Mouse (Mus musculus): ENCODE measurements around the gene Krtap28-10. TPM values are rescaled to one million over a fixed set of nuclear protein-coding genes. Genes with fewer than 3 reads are reported as not detected.
"Not testable (repeated sequence)": the region's sequence is repeated elsewhere in the genome, so short reads cannot be mapped to it uniquely, and the experiment has no call there.

Krtap28-10 gene
- polyA plus RNA-seq, 1 experiment from 2014 or later: not detected

DNA sequence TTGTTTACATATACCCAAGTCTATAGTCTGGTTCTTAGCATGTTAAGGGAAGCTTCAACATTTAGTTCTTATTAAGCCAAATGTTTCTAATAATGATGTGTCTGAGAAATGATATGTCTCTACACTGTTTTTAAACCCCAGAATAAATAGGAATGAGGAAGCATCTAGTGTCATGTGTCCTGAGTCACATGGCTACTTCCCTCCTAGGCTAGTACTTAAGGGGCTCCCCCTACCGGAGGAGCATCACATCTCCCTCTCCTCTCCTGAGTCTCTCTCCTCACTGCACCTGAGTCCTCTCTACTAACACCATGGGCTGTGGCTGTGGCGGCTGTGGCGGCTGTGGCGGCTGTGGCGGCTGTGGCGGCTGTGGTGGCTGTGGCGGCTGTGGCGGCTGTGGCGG lies 42.0 kb downstream of the Krtap28-10 start, which contains the start of gene Gm47959:
Gene Gm47959 (plus strand): TSS at position 243 of the 400 bp plus-strand sequence.
- not testable (repeated sequence) for H3K4me3 ChIP-seq (replicated peaks; ENCODE audit: low read depth, low read length); H3K4me1 ChIP-seq (ENCODE audit: control insufficient read depth, insufficient read depth, low read length); H3K9ac ChIP-seq (replicated peaks; ENCODE audit: low read length); H3K9me3 ChIP-seq (ENCODE audit: control insufficient read depth, low read length); H3K36me3 ChIP-seq (ENCODE audit: control insufficient read depth, insufficient read depth, low read length); ATAC-seq (ENCODE audit: low FRiP score, low TSS enrichment); H3K27me3 ChIP-seq (ENCODE audit: control insufficient read depth, insufficient read depth, low read length); H3K27ac ChIP-seq (replicated peaks; ENCODE audit: low read depth, low read length); H3K4me2 ChIP-seq (ENCODE audit: low read length); DNase-seq
- WGBS: 93% methylated on average over 7 of the region's 9 CpGs

DNA sequence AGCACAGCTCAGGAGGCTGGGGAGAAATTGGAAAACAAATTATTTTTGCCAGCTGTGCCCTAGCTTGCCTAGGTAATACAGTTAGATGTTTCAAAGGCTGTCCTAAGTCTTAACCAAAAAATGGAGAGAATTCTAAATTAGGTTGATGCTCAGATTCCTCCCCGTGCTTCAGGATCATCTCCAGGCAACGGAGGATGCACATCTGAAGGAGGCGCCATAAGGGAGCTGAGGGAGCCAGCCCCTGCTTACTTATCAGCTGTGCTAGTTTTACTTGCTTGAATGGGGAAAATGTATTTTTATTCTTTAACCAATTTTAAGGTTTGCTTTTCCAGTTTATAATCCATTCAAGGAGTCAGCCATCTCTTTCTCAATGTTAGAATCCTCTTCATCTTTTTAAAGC lies 48.3 kb downstream of the Krtap28-10 start:
- no peak for DNase-seq
- 86% methylated on average over 3 of the region's 3 CpGs for WGBS
- ATAC-seq (ENCODE audit: low FRiP score, low TSS enrichment): no peak
- Histone ChIP-seq H3K27ac (replicated peaks; ENCODE audit: low read depth, low read length) (no peak overlapping the region), H3K27me3 (ENCODE audit: control insufficient read depth, insufficient read depth, low read length) (no peaks in the 10 kb centered on the region), H3K4me2 (ENCODE audit: low read length) (no peak overlapping the region), H3K9ac (replicated peaks; ENCODE audit: low read length) (no peak overlapping the region), H3K9me3 (ENCODE audit: control insufficient read depth, low read length) (no peaks in the 10 kb centered on the region), H3K36me3 (ENCODE audit: control insufficient read depth, insufficient read depth, low read length) (no peaks in the 10 kb centered on the region), H3K4me1 (ENCODE audit: control insufficient read depth, insufficient read depth, low read length) (no peaks in the 10 kb centered on the region), H3K4me3 (replicated peaks; ENCODE audit: low read depth, low read length) (no peak overlapping the region)

DNA sequence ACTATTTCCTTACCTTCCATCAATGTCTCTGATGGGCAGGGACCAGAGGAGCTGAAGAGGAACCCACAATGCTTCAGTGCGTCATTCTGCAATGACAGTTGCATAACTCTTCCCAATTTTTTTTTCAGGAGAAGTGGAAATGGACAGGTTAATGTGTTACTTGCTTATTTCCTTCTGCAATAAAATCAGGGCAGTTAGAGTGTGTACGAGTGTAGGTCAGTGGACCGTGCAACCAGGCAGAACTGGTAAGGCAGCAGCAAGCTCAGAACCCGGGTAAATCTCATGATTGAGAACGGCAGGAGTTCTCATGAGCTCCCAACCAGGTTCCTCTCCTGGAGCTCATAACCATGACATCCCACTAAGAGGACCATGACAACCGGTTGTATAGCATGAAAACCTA lies 50.2 kb downstream of the Krtap28-10 start:
- H3K36me3 ChIP-seq (ENCODE audit: control insufficient read depth, insufficient read depth, low read length): no peaks in the 10 kb centered on the region
- no peaks in the 10 kb centered on the region for H3K9me3 ChIP-seq (ENCODE audit: control insufficient read depth, low read length)
- no peak overlapping the region for H3K27ac ChIP-seq (replicated peaks; ENCODE audit: low read depth, low read length)
- no peak overlapping the region for H3K9ac ChIP-seq (replicated peaks; ENCODE audit: low read length)
- no peak overlapping the region for H3K4me2 ChIP-seq (ENCODE audit: low read length)
- no peaks in the 10 kb centered on the region for H3K4me1 ChIP-seq (ENCODE audit: control insufficient read depth, insufficient read depth, low read length)
- ATAC-seq (ENCODE audit: low FRiP score, low TSS enrichment) (no peak), DNase-seq (no peak)
- no peak overlapping the region for H3K4me3 ChIP-seq (replicated peaks; ENCODE audit: low read depth, low read length)
- no peaks in the 10 kb centered on the region for H3K27me3 ChIP-seq (ENCODE audit: control insufficient read depth, insufficient read depth, low read length)
- 89% methylated on average over 6 of the region's 6 CpGs for WGBS

DNA sequence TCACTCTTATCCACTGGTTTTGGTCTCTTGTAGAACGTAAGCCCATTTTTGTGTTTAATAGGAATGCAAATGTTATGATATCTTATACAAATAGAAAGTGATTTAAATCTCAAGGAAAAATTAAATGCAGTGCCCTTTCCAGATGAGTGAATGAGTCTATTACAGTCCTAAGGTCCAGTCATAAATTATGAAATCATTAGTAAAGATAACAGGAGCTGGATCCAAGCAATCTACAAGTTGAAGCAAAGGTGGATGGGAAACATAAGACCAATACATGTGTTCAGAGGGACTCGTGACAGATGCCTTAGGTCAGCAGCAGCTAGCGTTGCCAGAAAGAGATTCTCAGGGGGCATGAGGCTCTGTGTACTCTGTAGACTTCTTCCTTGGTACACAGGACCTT lies 50.7 kb downstream of the Krtap28-10 start:
- no peak overlapping the region for H3K4me2 ChIP-seq (ENCODE audit: low read length)
- no peaks in the 10 kb centered on the region for H3K36me3 ChIP-seq (ENCODE audit: control insufficient read depth, insufficient read depth, low read length)
- no peaks in the 10 kb centered on the region for H3K9me3 ChIP-seq (ENCODE audit: control insufficient read depth, low read length)
- no peak overlapping the region for H3K27ac ChIP-seq (replicated peaks; ENCODE audit: low read depth, low read length)
- 84% methylated on average over 3 of the region's 3 CpGs for WGBS
- H3K4me3 ChIP-seq (replicated peaks; ENCODE audit: low read depth, low read length): no peak overlapping the region
- ATAC-seq (ENCODE audit: low FRiP score, low TSS enrichment): no peak
- no peak overlapping the region for H3K9ac ChIP-seq (replicated peaks; ENCODE audit: low read length)
- H3K4me1 ChIP-seq (ENCODE audit: control insufficient read depth, insufficient read depth, low read length): no peaks in the 10 kb centered on the region
- DNase-seq: no peak
- no peaks in the 10 kb centered on the region for H3K27me3 ChIP-seq (ENCODE audit: control insufficient read depth, insufficient read depth, low read length)

Other genes with a start within 250 kb of the Krtap28-10 start
- 32.4 and 43.7 TPM in 2 replicates for gene Agfg1, start 203.0 kb downstream of the Krtap28-10 start, polyA plus RNA-seq (2014; fragmentation: Nextera tagmentation; extraction: Ambion mirVana)
- 0.46 and 0.66 TPM in 2 replicates for gene A030005L19Rik, start 129.2 kb downstream of the Krtap28-10 start, polyA plus RNA-seq (2014; fragmentation: Nextera tagmentation; extraction: Ambion mirVana)
- gene A030014E15Rik, start 117.6 kb downstream of the Krtap28-10 start, polyA plus RNA-seq (2014; fragmentation: Nextera tagmentation; extraction: Ambion mirVana): not detected in 2 replicates
- gene Gm6217, start 111.1 kb downstream of the Krtap28-10 start, polyA plus RNA-seq (2014; fragmentation: Nextera tagmentation; extraction: Ambion mirVana): not detected in 2 replicates
- gene A030003K21Rik, start 99.1 kb downstream of the Krtap28-10 start, polyA plus RNA-seq (2014; fragmentation: Nextera tagmentation; extraction: Ambion mirVana): not detected in 2 replicates
- not detected in 2 replicates for gene Gm7544, start 86.5 kb downstream of the Krtap28-10 start, polyA plus RNA-seq (2014; fragmentation: Nextera tagmentation; extraction: Ambion mirVana)
- gene Gm47955, start 82.2 kb downstream of the Krtap28-10 start, polyA plus RNA-seq (2014; fragmentation: Nextera tagmentation; extraction: Ambion mirVana): not detected in 2 replicates
- not detected in 2 replicates for gene Gm47959, start 41.9 kb downstream of the Krtap28-10 start, polyA plus RNA-seq (2014; fragmentation: Nextera tagmentation; extraction: Ambion mirVana)
- gene Slc19a3, start 4.0 kb downstream of the Krtap28-10 start, polyA plus RNA-seq (2014; fragmentation: Nextera tagmentation; extraction: Ambion mirVana): 0.15 and 0.79 TPM in 2 replicates
- not detected in 2 replicates for gene Gm47969, start 2.5 kb upstream of the Krtap28-10 start, polyA plus RNA-seq (2014; fragmentation: Nextera tagmentation; extraction: Ambion mirVana)
- gene A030005K14Rik, start 16.9 kb upstream of the Krtap28-10 start, polyA plus RNA-seq (2014; fragmentation: Nextera tagmentation; extraction: Ambion mirVana): not detected in 2 replicates
- not detected in 2 replicates for gene Krtap28-13, start 18.4 kb upstream of the Krtap28-10 start, polyA plus RNA-seq (2014; fragmentation: Nextera tagmentation; extraction: Ambion mirVana)
- gene Ccl20, start 74.3 kb upstream of the Krtap28-10 start, polyA plus RNA-seq (2014; fragmentation: Nextera tagmentation; extraction: Ambion mirVana): not detected in 2 replicates
- gene Daw1, start 117.3 kb upstream of the Krtap28-10 start, polyA plus RNA-seq (2014; fragmentation: Nextera tagmentation; extraction: Ambion mirVana): 0.80 and 1.00 TPM in 2 replicates

Measured in midbrain, embryonic 14.5 days (tissue).